Mouse (Mus musculus) kidney, adult 2 months (tissue): Measurements from ENCODE around the gene Crlf1.

Experiments
- CTCF ChIP-seq: fragments of 200-500 bp; conservative IDR thresholded peaks from 2 replicates; pipeline ENCODE4 v1.5.1; 2011; ENCODE audit warnings: low read depth, mild to moderate bottlenecking, control low read depth, low read length, moderate library complexity, mixed read lengths; ENCODE audit not compliant: insufficient read depth, insufficient read length
- POLR2A ChIP-seq: fragments of 200-500 bp; IDR thresholded peaks from one replicate; pipeline ENCODE4 v1.6.1; 2011; ENCODE audit warnings: low read depth, low read length, control low read depth

DNA sequence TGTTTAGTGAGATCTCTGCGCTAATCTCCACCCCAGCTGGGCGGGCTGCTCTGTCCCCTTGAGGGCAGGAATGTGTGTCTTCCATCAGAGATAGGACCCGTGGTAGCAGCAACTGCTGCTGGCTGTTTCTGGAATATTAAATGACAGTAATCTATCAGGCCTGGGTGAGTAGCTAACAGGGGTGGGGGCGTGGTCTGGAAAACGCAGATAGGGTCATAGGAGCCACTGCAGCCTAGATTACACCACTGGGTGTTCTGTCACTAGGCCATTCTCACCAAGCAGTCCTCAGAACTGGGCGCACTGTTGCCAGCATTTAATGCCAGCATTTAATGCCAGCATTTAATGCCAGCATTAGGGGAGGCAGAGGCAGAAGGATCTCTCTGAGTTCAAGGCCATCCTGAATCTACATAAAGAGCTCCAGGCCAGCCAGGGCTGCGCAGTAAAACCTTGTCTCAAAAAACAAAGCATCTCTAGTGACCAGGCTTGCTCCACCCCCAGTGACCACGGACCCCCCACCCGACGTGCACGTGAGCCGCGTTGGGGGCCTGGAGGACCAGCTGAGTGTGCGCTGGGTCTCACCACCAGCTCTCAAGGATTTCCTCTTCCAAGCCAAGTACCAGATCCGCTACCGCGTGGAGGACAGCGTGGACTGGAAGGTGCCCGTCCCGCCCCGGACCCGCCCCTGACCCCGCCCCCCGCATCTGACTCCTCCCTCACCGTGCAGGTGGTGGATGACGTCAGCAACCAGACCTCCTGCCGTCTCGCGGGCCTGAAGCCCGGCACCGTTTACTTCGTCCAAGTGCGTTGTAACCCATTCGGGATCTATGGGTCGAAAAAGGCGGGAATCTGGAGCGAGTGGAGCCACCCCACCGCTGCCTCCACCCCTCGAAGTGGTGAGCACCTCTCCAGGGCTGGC is 7.7 kb downstream of the Crlf1 start:
- TF ChIP-seq POLR2A (no peak), CTCF (no peak)
